Mouse (Mus musculus): ENCODE measurements around the gene 4921517D22Rik. TPM values are rescaled to one million over a fixed set of nuclear protein-coding genes. Genes with fewer than 3 reads are reported as not detected.
"Not testable (repeated sequence)": the region's sequence is repeated elsewhere in the genome, so short reads cannot be mapped to it uniquely, and the experiment has no call there.

4921517D22Rik gene
- polyA plus RNA-seq (2015; fragmentation: Nextera tagmentation; extraction: Ambion mirVana): not detected in 2 replicates

DNA sequence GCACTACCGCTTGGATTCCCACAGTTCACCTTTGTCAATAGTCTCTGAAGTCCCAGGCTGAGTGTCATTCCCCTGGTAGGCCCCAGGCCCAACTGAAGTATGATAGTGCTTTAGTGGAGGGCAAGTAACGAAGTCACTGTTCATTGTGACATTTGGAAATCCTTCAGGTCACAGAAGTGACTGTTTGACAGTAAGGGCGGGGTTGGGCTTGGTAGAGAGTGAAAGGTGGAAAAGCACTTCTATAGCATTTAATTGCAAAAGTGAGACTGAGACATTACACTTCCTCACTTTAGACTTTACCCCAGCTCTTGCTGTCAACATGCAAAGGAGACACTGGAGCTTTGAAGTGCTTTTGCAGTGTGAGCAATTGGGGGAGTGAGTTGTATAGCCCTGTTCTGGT, at the start of gene 4921517D22Rik:
Gene 4921517D22Rik (minus strand): TSS at position 101 of the 400 bp plus-strand sequence.
- no peaks in the 10 kb centered on the region for H3K9me3 ChIP-seq (replicated peaks; ENCODE audit: control insufficient read depth, low read length)
- H3K9ac ChIP-seq (ENCODE audit: low read depth, low read length): no peak within 1 kb of the TSS
- no peaks in the 10 kb centered on the region; the same call in 1 of the 2 replicates for H3K27me3 ChIP-seq (ENCODE audit: control insufficient read depth, insufficient read depth, low read depth, low read length)
- H3K36me3 ChIP-seq (ENCODE audit: control insufficient read depth, insufficient read depth): no peaks in the 10 kb centered on the region
- no peak within 1 kb of the TSS for H3K27ac ChIP-seq (ENCODE audit: low read length)
- 70% methylated on average over 3 of the region's 3 CpGs for WGBS (ENCODE audit: insufficient replicate concordance)
- no peak within 1 kb of the TSS for H3K4me2 ChIP-seq (ENCODE audit: low read depth, low read length)
- H3K4me3 ChIP-seq (ENCODE audit: low read depth, low read length): no peak within 1 kb of the TSS
- H3K4me1 ChIP-seq (ENCODE audit: control insufficient read depth, low read depth, low read length): no peaks in the 10 kb centered on the region
- ATAC-seq (ENCODE audit: low read depth): no peak

DNA sequence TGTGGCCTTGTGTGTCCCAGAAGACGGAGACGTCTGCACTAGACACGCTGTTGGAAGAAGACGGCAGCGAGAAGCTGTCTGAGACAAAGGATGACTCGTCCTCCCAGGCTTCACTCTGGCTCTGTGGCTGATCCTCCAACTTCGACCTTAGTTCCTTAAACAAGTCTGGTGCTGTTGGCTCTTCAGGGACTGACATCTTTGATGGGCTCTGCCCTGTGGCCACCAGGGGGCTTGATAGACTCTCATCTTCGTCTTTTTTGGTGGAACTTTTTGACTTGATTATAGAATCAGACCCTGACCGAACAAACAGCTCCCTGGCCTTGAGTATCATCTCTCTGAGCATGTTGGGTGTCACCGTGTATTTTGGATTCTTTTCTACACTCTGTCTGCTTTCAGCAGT, 47.8 kb upstream of the 4921517D22Rik start:
- no peak for ATAC-seq (ENCODE audit: low read depth)
- no peak overlapping the region for H3K9ac ChIP-seq (ENCODE audit: low read depth, low read length)
- no peak overlapping the region for H3K4me2 ChIP-seq (ENCODE audit: low read depth, low read length)
- no peaks in the 10 kb centered on the region for H3K27me3 ChIP-seq (ENCODE audit: control insufficient read depth, insufficient read depth, low read depth, low read length)
- H3K27ac ChIP-seq (ENCODE audit: low read length): no peak overlapping the region
- H3K4me3 ChIP-seq (ENCODE audit: low read depth, low read length): no peak overlapping the region
- no peaks in the 10 kb centered on the region for H3K36me3 ChIP-seq (ENCODE audit: control insufficient read depth, insufficient read depth)
- 47% methylated on average over 10 of the region's 10 CpGs for WGBS (ENCODE audit: insufficient replicate concordance)
- H3K4me1 ChIP-seq (ENCODE audit: control insufficient read depth, low read depth, low read length): peaks cover 36% of the 10 kb centered on the region
- H3K9me3 ChIP-seq (replicated peaks; ENCODE audit: control insufficient read depth, low read length): no peaks in the 10 kb centered on the region

DNA sequence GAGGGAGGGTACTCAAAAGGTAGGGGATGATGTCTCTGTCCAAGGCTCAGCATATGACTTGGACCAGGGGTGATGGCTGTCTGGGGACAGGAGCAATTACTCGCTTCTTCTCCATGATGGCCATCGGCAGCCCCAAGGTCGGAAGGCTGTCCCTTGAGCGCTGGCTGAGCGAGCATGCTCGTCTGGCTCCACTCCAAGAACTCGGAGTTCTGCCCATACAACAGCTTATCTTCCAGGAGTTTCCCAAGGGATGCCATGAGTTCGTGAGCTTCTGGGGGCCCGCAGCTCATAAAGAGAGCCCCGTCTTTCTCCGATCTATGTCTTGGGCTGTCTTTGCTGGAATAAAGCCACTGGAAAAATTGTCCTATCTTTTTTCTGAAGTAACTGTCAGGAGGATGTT, 47.2 kb upstream of the 4921517D22Rik start:
- Histone ChIP-seq H3K4me3 (ENCODE audit: low read depth, low read length) (no peak overlapping the region), H3K9ac (ENCODE audit: low read depth, low read length) (no peak overlapping the region), H3K4me2 (ENCODE audit: low read depth, low read length) (no peak overlapping the region), H3K27ac (ENCODE audit: low read length) (no peak overlapping the region), H3K27me3 (ENCODE audit: control insufficient read depth, insufficient read depth, low read depth, low read length) (no peaks in the 10 kb centered on the region), H3K9me3 (replicated peaks; ENCODE audit: control insufficient read depth, low read length) (no peaks in the 10 kb centered on the region), H3K36me3 (ENCODE audit: control insufficient read depth, insufficient read depth) (no peaks in the 10 kb centered on the region), H3K4me1 (ENCODE audit: control insufficient read depth, low read depth, low read length) (peaks cover 37% of the 10 kb centered on the region)
- WGBS (ENCODE audit: insufficient replicate concordance): 89% methylated on average over 11 of the region's 11 CpGs
- no peak for ATAC-seq (ENCODE audit: low read depth)

DNA sequence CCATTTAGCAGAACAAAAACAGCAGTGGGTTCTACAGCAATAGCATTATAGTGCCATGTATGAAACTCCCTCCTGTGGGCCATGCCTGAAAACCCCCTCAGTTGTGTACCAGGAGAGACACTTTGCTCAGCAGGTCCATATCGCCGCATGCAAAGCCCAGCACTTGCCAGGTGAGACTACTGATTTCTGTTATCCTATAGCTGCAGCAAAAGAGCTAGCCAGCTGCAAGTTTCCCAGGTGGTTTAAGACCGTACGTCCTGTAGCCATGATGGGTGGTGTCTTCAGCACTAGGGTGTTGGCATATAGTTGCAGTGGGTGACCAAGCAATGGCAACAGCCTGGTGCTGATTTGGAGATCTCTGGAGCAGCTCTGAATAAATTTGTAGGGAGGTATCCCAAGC, 45.5 kb upstream of the 4921517D22Rik start:
- peak overlapping the region; percentile 37 for H3K9ac ChIP-seq (ENCODE audit: low read depth, low read length)
- peaks cover 54% of the 10 kb centered on the region for H3K4me1 ChIP-seq (ENCODE audit: control insufficient read depth, low read depth, low read length)
- ATAC-seq (ENCODE audit: low read depth): peak; percentile 75

DNA sequence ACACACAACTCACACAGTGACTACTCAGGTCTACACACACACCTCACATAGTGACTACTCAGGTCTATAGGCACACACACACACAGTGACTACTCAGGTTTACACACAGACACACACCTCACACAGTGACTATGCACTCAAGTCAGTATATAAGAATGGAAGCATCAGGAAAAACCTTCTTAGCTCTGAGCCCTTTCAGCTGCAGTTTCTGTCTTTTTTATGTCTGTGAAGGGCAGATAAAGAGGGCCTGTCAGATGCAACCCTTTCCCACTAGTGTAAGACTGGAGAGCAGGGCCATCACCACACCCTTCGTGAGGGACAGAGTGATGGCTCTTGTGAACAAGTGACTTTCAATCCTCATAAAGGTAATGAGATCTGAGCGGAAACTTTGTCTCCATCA, 44.5 kb upstream of the 4921517D22Rik start:
- Histone ChIP-seq H3K4me1 (ENCODE audit: control insufficient read depth, low read depth, low read length) (peaks cover 59% of the 10 kb centered on the region), H3K27me3 (ENCODE audit: control insufficient read depth, insufficient read depth, low read depth, low read length) (no peaks in the 10 kb centered on the region), H3K27ac (ENCODE audit: low read length) (peak overlapping the region; percentile 92), H3K36me3 (ENCODE audit: control insufficient read depth, insufficient read depth) (no peaks in the 10 kb centered on the region), H3K4me2 (ENCODE audit: low read depth, low read length) (peak overlapping the region; percentile 53), H3K9me3 (replicated peaks; ENCODE audit: control insufficient read depth, low read length) (no peaks in the 10 kb centered on the region), H3K9ac (ENCODE audit: low read depth, low read length) (peak overlapping the region; percentile 47), H3K4me3 (ENCODE audit: low read depth, low read length) (peak overlapping the region; percentile 30)
- ATAC-seq (ENCODE audit: low read depth): peak; percentile 86
- WGBS (ENCODE audit: insufficient replicate concordance): 25% methylated on average over 2 of the region's 2 CpGs

More for the DNA sequence above, 45.5 kb upstream of the 4921517D22Rik start:
- Histone ChIP-seq H3K36me3 (ENCODE audit: control insufficient read depth, insufficient read depth) (no peaks in the 10 kb centered on the region), H3K9me3 (replicated peaks; ENCODE audit: control insufficient read depth, low read length) (no peaks in the 10 kb centered on the region), H3K4me2 (ENCODE audit: low read depth, low read length) (peak overlapping the region; percentile 53), H3K4me3 (ENCODE audit: low read depth, low read length) (peak overlapping the region; percentile 5; the same call in 1 of the 2 replicates), H3K27me3 (ENCODE audit: control insufficient read depth, insufficient read depth, low read depth, low read length) (no peaks in the 10 kb centered on the region), H3K27ac (ENCODE audit: low read length) (peak overlapping the region; percentile 92)
- WGBS (ENCODE audit: insufficient replicate concordance): 36% methylated on average over 4 of the region's 4 CpGs

DNA sequence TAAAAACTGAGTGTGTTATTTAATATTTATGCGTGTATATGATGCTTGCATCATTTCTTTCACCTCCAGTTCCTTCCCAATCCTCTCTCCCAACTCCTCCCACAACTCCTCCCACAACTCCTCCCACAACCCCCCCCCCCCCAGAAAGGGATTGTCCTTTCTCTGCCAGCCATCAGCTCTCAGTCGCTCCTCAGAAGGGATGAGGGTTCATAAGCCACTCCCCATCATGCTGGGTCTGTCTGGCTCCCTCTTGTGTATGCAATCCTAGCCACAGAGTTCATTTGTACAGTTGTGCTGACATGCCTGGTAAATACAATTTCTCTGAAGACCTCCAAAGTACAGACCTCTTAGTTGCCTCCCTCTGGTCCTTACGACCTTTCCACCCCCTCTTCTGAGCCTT, 41.3 kb upstream of the 4921517D22Rik start:
- peak; percentile 12; the same call in 1 of the 2 replicates for ATAC-seq (ENCODE audit: low read depth)
- Histone ChIP-seq H3K27ac (ENCODE audit: low read length) (peak overlapping the region; percentile 54), H3K9ac (ENCODE audit: low read depth, low read length) (no peak overlapping the region), H3K9me3 (replicated peaks; ENCODE audit: control insufficient read depth, low read length) (no peaks in the 10 kb centered on the region), H3K4me1 (ENCODE audit: control insufficient read depth, low read depth, low read length) (peaks cover 60% of the 10 kb centered on the region), H3K27me3 (ENCODE audit: control insufficient read depth, insufficient read depth, low read depth, low read length) (no peaks in the 10 kb centered on the region), H3K4me3 (ENCODE audit: low read depth, low read length) (no peak overlapping the region), H3K36me3 (ENCODE audit: control insufficient read depth, insufficient read depth) (no peaks in the 10 kb centered on the region), H3K4me2 (ENCODE audit: low read depth, low read length) (no peak overlapping the region)
- WGBS (ENCODE audit: insufficient replicate concordance): 23% methylated on average over 3 of the region's 3 CpGs

DNA sequence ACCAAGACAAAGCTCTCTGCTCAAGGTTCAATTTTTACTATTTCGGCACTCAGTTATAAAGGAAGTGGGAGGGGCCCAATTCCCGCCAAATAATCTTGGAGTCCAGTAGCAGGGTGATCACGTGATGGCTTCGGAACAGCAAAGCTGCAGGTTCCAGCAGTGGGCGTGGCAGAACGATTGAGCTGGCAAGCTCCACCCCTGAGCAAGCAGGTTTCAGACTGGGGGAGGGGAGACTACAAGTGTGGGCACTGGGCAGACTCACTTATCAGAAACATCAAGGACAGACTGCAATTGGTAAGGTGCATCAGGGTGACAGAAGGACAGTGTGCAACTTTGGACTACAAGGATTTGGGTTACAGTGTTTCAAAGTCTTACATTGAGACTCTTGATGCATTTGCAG, 40.4 kb upstream of the 4921517D22Rik start:
- H3K9ac ChIP-seq (ENCODE audit: low read depth, low read length); ATAC-seq (ENCODE audit: low read depth); H3K27me3 ChIP-seq (ENCODE audit: control insufficient read depth, insufficient read depth, low read depth, low read length); H3K36me3 ChIP-seq (ENCODE audit: control insufficient read depth, insufficient read depth); H3K4me3 ChIP-seq (ENCODE audit: low read depth, low read length); H3K9me3 ChIP-seq (replicated peaks; ENCODE audit: control insufficient read depth, low read length): not testable (repeated sequence)
- 10% methylated on average over 6 of the region's 6 CpGs for WGBS (ENCODE audit: insufficient replicate concordance)
- H3K27ac ChIP-seq (ENCODE audit: low read length): peak overlapping the region; percentile 37; the same call in 1 of the 2 replicates
- peak overlapping the region; percentile 35 for H3K4me2 ChIP-seq (ENCODE audit: low read depth, low read length)
- peaks cover 51% of the 10 kb centered on the region for H3K4me1 ChIP-seq (ENCODE audit: control insufficient read depth, low read depth, low read length)

DNA sequence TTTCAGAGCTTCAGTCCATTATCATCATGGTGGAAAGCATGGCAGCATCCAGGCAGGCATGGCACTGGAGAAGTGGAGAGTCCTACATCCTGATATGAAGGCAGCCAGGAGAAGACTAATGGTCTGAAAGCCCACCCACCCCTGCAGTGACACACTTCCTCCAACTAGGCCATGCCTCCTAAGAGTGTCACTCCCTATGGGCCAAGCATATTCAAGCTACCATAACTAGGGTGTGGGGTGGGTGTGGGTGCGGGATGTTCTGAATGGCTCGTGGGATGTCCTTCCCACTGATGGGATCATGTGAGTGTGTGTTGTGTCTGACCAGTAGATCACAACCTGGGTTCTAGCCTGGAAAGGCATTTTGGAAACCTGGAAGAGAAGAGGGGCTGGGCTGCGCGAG, 40.0 kb upstream of the 4921517D22Rik start:
- Histone ChIP-seq H3K4me2 (ENCODE audit: low read depth, low read length) (peak overlapping the region; percentile 35), H3K9me3 (replicated peaks; ENCODE audit: control insufficient read depth, low read length) (no peaks in the 10 kb centered on the region), H3K36me3 (ENCODE audit: control insufficient read depth, insufficient read depth) (no peaks in the 10 kb centered on the region), H3K4me1 (ENCODE audit: control insufficient read depth, low read depth, low read length) (peaks cover 47% of the 10 kb centered on the region), H3K27me3 (ENCODE audit: control insufficient read depth, insufficient read depth, low read depth, low read length) (no peaks in the 10 kb centered on the region), H3K4me3 (ENCODE audit: low read depth, low read length) (no peak overlapping the region), H3K27ac (ENCODE audit: low read length) (0 out of 2 replicates have a peak overlapping the region, but pooled peaks have one; percentile 37), H3K9ac (ENCODE audit: low read depth, low read length) (no peak overlapping the region)
- ATAC-seq (ENCODE audit: low read depth): no peak
- WGBS (ENCODE audit: insufficient replicate concordance): 58% methylated on average over 2 of the region's 4 CpGs

DNA sequence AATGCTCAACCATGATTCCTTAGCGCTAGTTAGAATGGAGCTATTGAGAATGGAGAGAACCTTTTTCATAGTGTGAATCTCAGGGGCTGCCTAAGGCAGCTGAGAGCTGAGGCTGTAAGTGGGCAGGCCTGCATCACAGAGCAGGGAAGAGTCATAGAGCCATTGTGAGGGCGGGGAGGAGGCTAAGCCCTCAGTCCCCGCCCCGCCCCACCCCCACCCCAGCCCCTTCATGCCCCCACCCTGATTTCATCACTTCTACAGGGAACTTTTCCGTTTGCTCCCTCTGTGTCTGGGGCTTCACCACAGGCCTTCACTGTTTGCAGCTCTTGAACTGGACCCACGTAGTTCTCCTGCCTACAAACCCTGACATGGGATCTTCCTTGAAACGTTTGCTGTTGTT, 37.7 kb upstream of the 4921517D22Rik start, which contains the start of gene Spata31d1d:
Gene Spata31d1d (minus strand): TSS at position 101 of the 400 bp plus-strand sequence.
- no peak for ATAC-seq (ENCODE audit: low read depth)
- 33% methylated on average over 7 of the region's 7 CpGs for WGBS (ENCODE audit: insufficient replicate concordance)
- H3K36me3 ChIP-seq (ENCODE audit: control insufficient read depth, insufficient read depth): no peaks in the 10 kb centered on the region
- no peak within 1 kb of the TSS for H3K27ac ChIP-seq (ENCODE audit: low read length)
- H3K4me3 ChIP-seq (ENCODE audit: low read depth, low read length): no peak within 1 kb of the TSS
- H3K4me2 ChIP-seq (ENCODE audit: low read depth, low read length): no peak within 1 kb of the TSS
- H3K9me3 ChIP-seq (replicated peaks; ENCODE audit: control insufficient read depth, low read length): no peaks in the 10 kb centered on the region
- peaks cover 38% of the 10 kb centered on the region for H3K4me1 ChIP-seq (ENCODE audit: control insufficient read depth, low read depth, low read length)
- peaks cover 6% of the 10 kb centered on the region; the same call in 1 of the 2 replicates for H3K27me3 ChIP-seq (ENCODE audit: control insufficient read depth, insufficient read depth, low read depth, low read length)
- no peak within 1 kb of the TSS for H3K9ac ChIP-seq (ENCODE audit: low read depth, low read length)
